Mouse (Mus musculus): ENCODE measurements around the gene 1110051M20Rik.

1110051M20Rik gene

GRCm38 (mm10) chr2:91461341-91461740 is 16.8 kb upstream of the 1110051M20Rik start:
- TF ChIP-seq GATA4 (IDR thresholded peaks at IDR 0.05; ENCODE audit: insufficient replicate concordance, low read length), result no peak

- no peak for TF ChIP-seq GATA4 (IDR thresholded peaks at IDR 0.05; ENCODE audit: insufficient replicate concordance, low read length)
Observed at GRCm38 (mm10) chr2:91460771-91461170, 16.3 kb upstream of the 1110051M20Rik start.

- peak; percentile 43; the same call in 1 of the 2 replicates for TF ChIP-seq GATA4 (IDR thresholded peaks at IDR 0.05; ENCODE audit: insufficient replicate concordance, low read length)
Observed at GRCm38 (mm10) chr2:91460076-91460475, 15.6 kb upstream of the 1110051M20Rik start.

GRCm38 (mm10) chr2:91458673-91459391 is 14.3 kb upstream of the 1110051M20Rik start:
- TF ChIP-seq GATA4 (IDR thresholded peaks at IDR 0.05; ENCODE audit: insufficient replicate concordance, low read length), result no peak

- no peak for TF ChIP-seq GATA4 (IDR thresholded peaks at IDR 0.05; ENCODE audit: insufficient replicate concordance, low read length)
Observed at GRCm38 (mm10) chr2:91458252-91458672, 13.8 kb upstream of the 1110051M20Rik start.

- TF ChIP-seq GATA4 (IDR thresholded peaks at IDR 0.05; ENCODE audit: insufficient replicate concordance, low read length), result no peak
Observed at GRCm38 (mm10) chr2:91457656-91458251, 13.2 kb upstream of the 1110051M20Rik start.

GRCm38 (mm10) chr2:91457259-91457655 is 12.8 kb upstream of the 1110051M20Rik start, which contains the start of gene Lrp4:
Lrp4 (plus strand) TSS chr2:91457511.
- TF ChIP-seq GATA4 (IDR thresholded peaks at IDR 0.05; ENCODE audit: insufficient replicate concordance, low read length), result peak; percentile 26; the same call in 1 of the 2 replicates

- no peak for TF ChIP-seq GATA4 (IDR thresholded peaks at IDR 0.05; ENCODE audit: insufficient replicate concordance, low read length)
Observed at GRCm38 (mm10) chr2:91456491-91457100, 12.1 kb upstream of the 1110051M20Rik start.

GRCm38 (mm10) chr2:91455826-91456225 is 11.3 kb upstream of the 1110051M20Rik start:
- TF ChIP-seq GATA4 (IDR thresholded peaks at IDR 0.05; ENCODE audit: insufficient replicate concordance, low read length), result no peak

GRCm38 (mm10) chr2:91454434-91454833 is 9.9 kb upstream of the 1110051M20Rik start:
- TF ChIP-seq GATA4 (IDR thresholded peaks at IDR 0.05; ENCODE audit: insufficient replicate concordance, low read length), result no peak

- no peak for TF ChIP-seq GATA4 (IDR thresholded peaks at IDR 0.05; ENCODE audit: insufficient replicate concordance, low read length)
Observed at GRCm38 (mm10) chr2:91453231-91454075, 8.9 kb upstream of the 1110051M20Rik start.

- TF ChIP-seq GATA4 (IDR thresholded peaks at IDR 0.05; ENCODE audit: insufficient replicate concordance, low read length), result no peak
Observed at GRCm38 (mm10) chr2:91452658-91453057, 8.2 kb upstream of the 1110051M20Rik start.

- TF ChIP-seq GATA4 (IDR thresholded peaks at IDR 0.05; ENCODE audit: insufficient replicate concordance, low read length), result no peak
Observed at GRCm38 (mm10) chr2:91450316-91450715, 5.8 kb upstream of the 1110051M20Rik start.

- TF ChIP-seq GATA4 (IDR thresholded peaks at IDR 0.05; ENCODE audit: insufficient replicate concordance, low read length), result no peak
Observed at GRCm38 (mm10) chr2:91449662-91450061, 5.2 kb upstream of the 1110051M20Rik start.

GRCm38 (mm10) chr2:91442241-91442640 is 2.3 kb downstream of the 1110051M20Rik start:
- TF ChIP-seq GATA4 (IDR thresholded peaks at IDR 0.05; ENCODE audit: insufficient replicate concordance, low read length), result no peak

All from liver, adult (tissue).